In the genomic region with DNA sequence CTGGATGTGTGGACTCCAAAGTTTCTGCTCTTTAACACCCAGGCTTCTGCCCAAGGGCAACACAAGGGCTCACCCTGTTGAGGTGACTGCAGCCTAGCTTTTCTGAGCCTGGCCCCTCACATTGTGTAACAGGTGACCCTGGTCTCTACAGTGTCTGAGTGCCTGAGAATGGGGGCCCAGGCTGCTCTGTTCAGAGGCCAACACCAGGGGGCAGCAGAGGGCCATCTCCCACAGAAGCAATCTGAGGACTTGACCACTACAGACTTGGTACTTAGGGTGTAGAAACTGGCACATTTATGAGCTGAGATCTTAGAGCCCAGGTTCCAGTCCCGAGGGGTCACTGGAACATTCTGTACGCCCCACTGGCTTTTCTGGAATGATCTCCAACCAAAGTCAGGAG, we compare ENCODE assay signal across 8 mouse cellular contexts. TPM values are rescaled to one million over a fixed set of nuclear protein-coding genes. Genes with fewer than 3 reads are reported as not detected.
DNase-seq lines count a peak whose midpoint lies in the region; TF ChIP-seq lines count a peak whose summit lies in the region.

No protein-coding gene starts in this region.

- peak; percentile 57 for DNase-seq in T-cell, adult 2 months (ENCODE audit: low spot score)
- DNase-seq in cerebellum, postnatal 10 days: peak; percentile 92 to 94
- DNase-seq in gastrocnemius, adult 18-20 months (ENCODE audit: low spot score): peak; percentile 62
- peak; percentile 46 for DNase-seq in hindlimb bud, embryonic 11.5 days (ENCODE audit: extremely low spot score, low read depth, low spot score)
- DNase-seq in left cerebral cortex, adult 2 months (ENCODE audit: extremely low spot score in 1 of 2, low spot score in 2 of 2): peak; percentile 74 to 82
- peak; percentile 80 for DNase-seq in mesoderm, embryonic 11.5 days (ENCODE audit: low read depth, low spot score)
- DNase-seq in right cerebral cortex, postnatal 4 days: peak; percentile 86
- DNase-seq in urinary bladder, postnatal 4 days (ENCODE audit: low spot score in 2 of 2): peak; percentile 61 to 77

- no peak overlapping the region for H3K27ac ChIP-seq in left cerebral cortex, adult 2 months

- H3K4me3 ChIP-seq in left cerebral cortex, adult 2 months: no peak overlapping the region

- peak; percentile 98 for TF ChIP-seq CTCF in left cerebral cortex, adult 2 months (IDR thresholded peaks at IDR 0.05)

- intact Hi-C loops in left cerebral cortex, adult 2 months (cut with DNase I): loop anchor here (5.0 kb wide), 1 partner anchor 212 kb away; no protein-coding TSS in a partner anchor

RNA-seq across cellular contexts. Expression of a gene that starts 10.2 kb away (rescaled TPM):
- total RNA-seq in gastrocnemius, adult 18-20 months (2021): under 1 TPM; 0.41 to 0.71 TPM
- total RNA-seq in left cerebral cortex, adult 2 months (2021): 1 to 10 TPM; 2.6 to 3.7 TPM
